Mouse (Mus musculus): ENCODE measurements around the gene Snw1. TPM values are rescaled to one million over a fixed set of nuclear protein-coding genes. Genes with fewer than 3 reads are reported as not detected.
"Not testable (repeated sequence)": the region's sequence is repeated elsewhere in the genome, so short reads cannot be mapped to it uniquely, and the experiment has no call there.

Gene Snw1
- polyA plus RNA-seq (2014; fragmentation: Nextera tagmentation; extraction: Ambion mirVana), result 101 and 112 TPM in 2 replicates

DNA sequence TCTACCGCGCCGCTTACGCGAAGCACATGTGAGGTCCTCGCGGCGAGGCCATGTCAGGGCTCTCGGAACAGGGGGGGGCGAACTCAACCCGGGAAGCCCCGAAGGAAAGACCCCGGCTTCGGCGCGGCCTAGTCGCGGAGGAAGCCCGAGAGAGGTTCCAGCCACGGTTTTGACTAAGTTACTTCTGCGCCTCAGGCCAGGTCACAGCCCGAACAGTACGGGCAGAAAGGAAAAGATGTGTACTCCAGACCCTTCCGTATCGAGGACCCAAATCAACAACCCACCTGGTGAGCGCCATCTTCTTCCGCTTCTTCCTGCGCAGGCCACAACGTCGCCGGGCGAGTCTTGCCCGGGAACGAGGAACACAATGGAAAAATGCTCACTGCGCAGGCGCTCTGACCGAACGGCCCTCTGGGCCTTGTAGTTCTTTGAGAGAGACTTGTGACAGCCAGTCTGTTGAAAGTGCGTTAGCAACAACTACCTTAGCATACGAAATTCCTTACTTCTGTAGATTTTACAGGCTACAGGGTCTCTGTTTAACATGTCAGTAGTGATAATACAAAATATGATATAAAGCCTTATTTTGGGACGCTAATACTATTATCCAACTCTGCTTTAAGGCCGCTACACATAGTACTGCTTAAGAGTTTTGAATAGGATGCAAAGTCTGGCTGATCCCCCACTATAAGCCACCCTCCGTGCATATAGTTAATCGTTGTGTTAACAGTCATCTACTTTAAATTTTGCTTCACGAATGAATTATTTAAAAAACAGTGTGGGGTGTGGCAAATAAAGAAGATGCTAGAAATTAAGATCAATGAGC, at the start of gene Snw1:
TSS of gene Snw1 (minus strand) at position 311 of the 823 bp plus-strand sequence.
- peak within 1 kb of the TSS; percentile 71 for H3K9ac ChIP-seq (replicated peaks; ENCODE audit: low read depth, low read length)
- H3K27me3 ChIP-seq (ENCODE audit: control insufficient read depth, insufficient read depth, low read length), result no peaks in the 10 kb centered on the region
- 3% methylated on average over 45 of the region's 45 CpGs for WGBS
- peaks cover 6% of the 10 kb centered on the region; the same call in 1 of the 2 replicates for H3K36me3 ChIP-seq (ENCODE audit: control insufficient read depth, insufficient read depth, low read length)
- peak within 1 kb of the TSS; percentile 86 for H3K27ac ChIP-seq (ENCODE audit: low read depth, low read length)
- H3K4me2 ChIP-seq (ENCODE audit: low read depth, low read length), result peak within 1 kb of the TSS; percentile 66
- no peaks in the 10 kb centered on the region for H3K9me3 ChIP-seq (ENCODE audit: control insufficient read depth, low read length)
- ATAC-seq (ENCODE audit: low read depth), result peak; percentile 97
- H3K4me1 ChIP-seq (ENCODE audit: control insufficient read depth, insufficient read depth, low read length), result peaks cover 12% of the 10 kb centered on the region
- H3K4me3 ChIP-seq (ENCODE audit: low read depth, low read length), result peak within 1 kb of the TSS; percentile 61

DNA sequence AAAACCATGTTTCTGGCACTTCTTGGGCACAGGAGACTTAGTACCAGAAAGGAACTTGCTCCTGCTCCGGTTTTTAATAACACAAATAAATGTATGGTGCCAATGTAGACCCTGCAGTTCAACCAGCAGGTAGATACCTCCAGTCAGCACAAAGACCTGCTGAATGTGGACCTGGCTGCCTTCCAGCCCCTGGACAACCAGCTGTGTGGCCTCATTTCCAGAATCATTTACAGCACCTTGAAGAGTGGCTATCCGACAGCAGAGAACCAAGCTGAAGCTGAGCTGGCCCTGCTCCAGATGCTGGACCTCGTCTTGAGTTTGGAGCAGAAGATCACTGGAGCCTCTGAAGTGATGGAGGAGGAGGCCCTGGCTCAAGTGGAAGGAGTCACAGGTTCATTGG, 47.5 kb upstream of the Snw1 start:
- WGBS, result 75% methylated on average over 3 of the region's 3 CpGs
- H3K4me1 ChIP-seq (ENCODE audit: control insufficient read depth, insufficient read depth, low read length); H3K36me3 ChIP-seq (ENCODE audit: control insufficient read depth, insufficient read depth, low read length); H3K4me2 ChIP-seq (ENCODE audit: low read depth, low read length); ATAC-seq (ENCODE audit: low read depth); H3K27ac ChIP-seq (ENCODE audit: low read depth, low read length); H3K9me3 ChIP-seq (ENCODE audit: control insufficient read depth, low read length); H3K9ac ChIP-seq (replicated peaks; ENCODE audit: low read depth, low read length); H3K4me3 ChIP-seq (ENCODE audit: low read depth, low read length); H3K27me3 ChIP-seq (ENCODE audit: control insufficient read depth, insufficient read depth, low read length): not testable (repeated sequence)

DNA sequence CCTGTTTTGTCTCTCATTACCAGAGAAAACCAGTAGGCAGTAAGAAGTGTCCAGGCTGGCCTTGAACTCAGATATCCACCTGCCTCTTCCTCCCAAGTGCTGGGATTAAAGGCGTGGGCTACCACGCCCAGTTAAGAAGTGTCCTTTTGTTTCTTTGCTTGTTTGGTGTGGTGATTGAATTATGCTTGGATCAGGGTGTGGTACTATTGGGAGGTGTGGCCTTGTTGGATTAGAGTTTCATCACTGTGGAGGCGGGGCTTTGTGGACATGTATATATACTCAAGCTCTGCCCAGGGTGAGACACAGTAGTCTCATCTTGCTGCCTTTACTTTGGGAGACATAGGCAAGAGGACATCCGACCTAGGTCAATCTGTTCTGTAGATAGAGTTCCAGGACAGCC, 41.9 kb upstream of the Snw1 start, which contains the start of gene Gm8300:
TSS of gene Gm8300 (plus strand) at position 301 of the 400 bp plus-strand sequence.
- not testable (repeated sequence) for H3K4me2 ChIP-seq (ENCODE audit: low read depth, low read length); H3K27ac ChIP-seq (ENCODE audit: low read depth, low read length); H3K4me1 ChIP-seq (ENCODE audit: control insufficient read depth, insufficient read depth, low read length); H3K36me3 ChIP-seq (ENCODE audit: control insufficient read depth, insufficient read depth, low read length); H3K9me3 ChIP-seq (ENCODE audit: control insufficient read depth, low read length); H3K9ac ChIP-seq (replicated peaks; ENCODE audit: low read depth, low read length); ATAC-seq (ENCODE audit: low read depth); H3K4me3 ChIP-seq (ENCODE audit: low read depth, low read length); H3K27me3 ChIP-seq (ENCODE audit: control insufficient read depth, insufficient read depth, low read length)
- 91% methylated on average over 4 of the region's 4 CpGs for WGBS

DNA sequence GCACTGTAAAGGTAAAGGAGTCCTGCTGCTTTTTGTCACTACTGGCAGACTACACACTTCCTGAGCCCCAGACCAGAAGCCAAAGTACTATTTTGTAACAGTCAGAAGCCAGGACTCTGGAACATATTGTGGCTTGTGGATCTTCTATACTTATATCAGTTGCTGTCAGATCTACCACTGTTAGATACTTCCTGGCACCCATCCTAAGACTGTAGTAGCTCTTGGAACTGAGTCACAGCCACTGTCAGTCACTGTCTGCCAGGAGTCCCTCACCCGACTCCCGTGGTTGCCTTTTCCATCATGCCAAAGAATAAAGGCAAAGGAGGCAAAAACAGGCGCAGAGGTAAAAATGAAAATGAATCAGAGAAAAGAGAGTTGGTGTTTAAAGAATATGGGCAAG, 22.3 kb upstream of the Snw1 start, which contains the start of gene Gm5788:
TSS of gene Gm5788 (plus strand) at position 301 of the 400 bp plus-strand sequence.
- WGBS, result 97% methylated on average over 2 of the region's 3 CpGs
- not testable (repeated sequence) for H3K4me1 ChIP-seq (ENCODE audit: control insufficient read depth, insufficient read depth, low read length); H3K27ac ChIP-seq (ENCODE audit: low read depth, low read length); H3K4me2 ChIP-seq (ENCODE audit: low read depth, low read length); H3K9ac ChIP-seq (replicated peaks; ENCODE audit: low read depth, low read length); H3K27me3 ChIP-seq (ENCODE audit: control insufficient read depth, insufficient read depth, low read length); H3K36me3 ChIP-seq (ENCODE audit: control insufficient read depth, insufficient read depth, low read length); ATAC-seq (ENCODE audit: low read depth); H3K4me3 ChIP-seq (ENCODE audit: low read depth, low read length); H3K9me3 ChIP-seq (ENCODE audit: control insufficient read depth, low read length)

DNA sequence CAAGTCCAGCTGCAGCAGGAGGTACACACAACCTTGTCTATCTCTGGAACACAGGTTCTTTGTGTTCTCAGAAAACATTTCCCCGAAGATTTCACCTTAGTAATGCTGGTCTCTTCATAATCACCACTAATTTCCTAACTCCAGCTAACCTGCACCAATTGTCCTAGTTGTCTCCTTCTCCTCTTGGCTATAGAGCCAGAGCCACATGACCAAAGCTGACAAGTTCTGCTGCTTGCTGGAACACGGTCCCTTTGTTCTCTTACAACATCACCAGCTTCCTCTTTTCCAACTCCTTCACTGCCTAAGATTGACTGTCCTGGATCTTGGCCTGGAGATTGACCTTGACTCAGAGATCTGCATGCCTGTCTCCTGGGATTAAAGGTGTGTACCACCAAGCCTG, 16.6 kb upstream of the Snw1 start:
- H3K9me3 ChIP-seq (ENCODE audit: control insufficient read depth, low read length); H3K9ac ChIP-seq (replicated peaks; ENCODE audit: low read depth, low read length); H3K4me1 ChIP-seq (ENCODE audit: control insufficient read depth, insufficient read depth, low read length); ATAC-seq (ENCODE audit: low read depth); H3K4me2 ChIP-seq (ENCODE audit: low read depth, low read length); H3K36me3 ChIP-seq (ENCODE audit: control insufficient read depth, insufficient read depth, low read length); H3K4me3 ChIP-seq (ENCODE audit: low read depth, low read length); H3K27me3 ChIP-seq (ENCODE audit: control insufficient read depth, insufficient read depth, low read length); H3K27ac ChIP-seq (ENCODE audit: low read depth, low read length): not testable (repeated sequence)
- WGBS, result 80% methylated on average over 2 of the region's 2 CpGs

DNA sequence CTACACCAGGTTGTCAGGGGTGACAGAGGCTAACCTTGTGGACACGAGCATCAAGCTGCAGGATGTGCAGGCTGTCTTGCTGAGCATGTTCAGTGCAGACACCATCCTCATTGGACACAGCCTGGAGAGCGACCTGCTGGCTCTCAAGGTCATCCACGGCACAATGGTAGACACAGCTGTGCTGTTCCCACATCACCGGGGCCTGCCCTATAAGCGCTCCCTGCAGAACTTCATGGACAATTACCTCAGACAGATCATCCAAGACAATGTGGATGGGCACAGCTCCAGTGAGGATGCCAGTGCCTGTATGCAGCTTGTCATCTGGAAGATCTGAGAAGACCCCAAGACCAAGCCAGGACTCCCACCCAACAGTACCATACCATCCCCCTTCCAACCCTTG, 10.4 kb upstream of the Snw1 start:
- not testable (repeated sequence) for H3K4me3 ChIP-seq (ENCODE audit: low read depth, low read length); H3K4me2 ChIP-seq (ENCODE audit: low read depth, low read length); H3K36me3 ChIP-seq (ENCODE audit: control insufficient read depth, insufficient read depth, low read length); ATAC-seq (ENCODE audit: low read depth); H3K4me1 ChIP-seq (ENCODE audit: control insufficient read depth, insufficient read depth, low read length); H3K27me3 ChIP-seq (ENCODE audit: control insufficient read depth, insufficient read depth, low read length); H3K27ac ChIP-seq (ENCODE audit: low read depth, low read length); H3K9me3 ChIP-seq (ENCODE audit: control insufficient read depth, low read length); H3K9ac ChIP-seq (replicated peaks; ENCODE audit: low read depth, low read length)
- WGBS, result 81% methylated on average over 5 of the region's 5 CpGs

DNA sequence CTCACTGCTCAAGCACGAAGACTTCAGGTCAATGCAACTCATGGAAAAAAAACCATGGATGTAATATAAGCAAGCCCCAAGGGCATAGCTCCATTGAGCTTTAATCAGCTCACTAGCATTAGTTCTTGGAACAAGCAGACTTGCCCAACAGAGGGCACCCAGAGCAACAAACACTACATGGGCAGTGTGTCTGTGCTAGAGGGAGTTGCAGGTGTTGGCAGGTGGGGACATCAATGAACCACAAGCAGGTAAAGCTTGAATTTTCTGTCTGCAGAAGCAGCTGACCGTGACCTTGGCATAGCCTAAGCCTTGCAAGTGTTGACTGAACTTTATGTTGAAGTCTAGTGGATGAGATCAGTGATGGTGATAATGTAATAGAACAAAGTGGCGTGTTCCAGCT, 2.7 kb upstream of the Snw1 start:
- no peak overlapping the region for H3K9ac ChIP-seq (replicated peaks; ENCODE audit: low read depth, low read length)
- H3K27me3 ChIP-seq (ENCODE audit: control insufficient read depth, insufficient read depth, low read length), result no peaks in the 10 kb centered on the region
- no peak overlapping the region for H3K27ac ChIP-seq (ENCODE audit: low read depth, low read length)
- peaks cover 12% of the 10 kb centered on the region for H3K4me1 ChIP-seq (ENCODE audit: control insufficient read depth, insufficient read depth, low read length)
- WGBS, result 81% methylated on average over 3 of the region's 3 CpGs
- no peaks in the 10 kb centered on the region for H3K9me3 ChIP-seq (ENCODE audit: control insufficient read depth, low read length)
- H3K4me3 ChIP-seq (ENCODE audit: low read depth, low read length), result no peak overlapping the region
- no peak overlapping the region for H3K4me2 ChIP-seq (ENCODE audit: low read depth, low read length)
- no peak for ATAC-seq (ENCODE audit: low read depth)
- no peaks in the 10 kb centered on the region for H3K36me3 ChIP-seq (ENCODE audit: control insufficient read depth, insufficient read depth, low read length)

DNA sequence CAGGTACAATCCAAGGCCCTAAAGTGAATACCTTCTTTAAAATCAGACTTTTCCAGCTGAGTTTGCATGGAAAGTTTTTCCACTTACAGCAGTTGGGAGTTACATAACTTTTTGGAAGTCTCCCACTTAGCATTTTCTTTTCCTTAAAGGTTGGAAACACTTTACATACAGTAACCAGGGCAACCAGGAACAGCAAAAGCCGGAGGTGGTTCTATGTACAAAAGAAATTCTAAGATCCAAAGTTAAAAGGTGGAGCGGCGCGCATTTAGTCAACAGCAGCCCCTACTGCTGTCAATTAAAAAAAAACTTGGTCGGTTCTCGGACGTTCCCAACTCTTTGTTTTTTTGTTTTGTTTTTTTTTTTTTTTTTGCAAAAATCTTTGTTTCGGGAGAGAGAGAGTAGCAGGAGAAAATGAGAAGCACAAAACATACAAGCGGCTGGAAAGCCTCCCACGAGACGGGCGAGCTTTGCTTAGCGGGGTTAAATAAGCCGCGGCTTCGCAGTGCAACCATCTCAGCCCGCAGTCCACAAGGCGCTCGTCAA, 582 bp downstream of the Snw1 start:
- 0% methylated on average over 19 of the region's 19 CpGs for WGBS
- peak overlapping the region; percentile 71 for H3K9ac ChIP-seq (replicated peaks; ENCODE audit: low read depth, low read length)
- peak overlapping the region; percentile 66 for H3K4me2 ChIP-seq (ENCODE audit: low read depth, low read length)
- peaks cover 6% of the 10 kb centered on the region; the same call in 1 of the 2 replicates for H3K36me3 ChIP-seq (ENCODE audit: control insufficient read depth, insufficient read depth, low read length)
- H3K4me1 ChIP-seq (ENCODE audit: control insufficient read depth, insufficient read depth, low read length), result peaks cover 12% of the 10 kb centered on the region
- peak overlapping the region; percentile 61 for H3K4me3 ChIP-seq (ENCODE audit: low read depth, low read length)
- no peaks in the 10 kb centered on the region for H3K27me3 ChIP-seq (ENCODE audit: control insufficient read depth, insufficient read depth, low read length)
- ATAC-seq (ENCODE audit: low read depth), result no peak
- no peaks in the 10 kb centered on the region for H3K9me3 ChIP-seq (ENCODE audit: control insufficient read depth, low read length)
- peak overlapping the region; percentile 86 for H3K27ac ChIP-seq (ENCODE audit: low read depth, low read length)

Measured in neural tube, embryonic 14.5 days (tissue).